Mouse (Mus musculus): ENCODE results near the gene Casp8.

GRCm38 (mm10) chr1:58759451-58759850 is 35.7 kb upstream of the Casp8 start:
- TF ChIP-seq GATA1 (IDR thresholded peaks at IDR 0.05; ENCODE audit: low read length): no peak
- TF ChIP-seq TAL1 (IDR thresholded peaks at IDR 0.05; ENCODE audit: low read length): no peak
